Mouse (Mus musculus) hindbrain, embryonic 13.5 days (tissue): ENCODE measurements around the gene Tmem108. TPM values are rescaled to one million over a fixed set of nuclear protein-coding genes. Genes with fewer than 3 reads are reported as not detected.

Experiments used
- ATAC-seq: fragments of 200-750 bp; cut with Nextera tagmentation; 2 replicates; pipeline ENCODE4 v1.8.0; 2017; ENCODE audit warnings: moderate TSS enrichment; ENCODE audit not compliant: low FRiP score
- H3K27ac ChIP-seq: fragments of 300-500 bp; sonication (generic); 2 replicates; pipeline ENCODE4 v1.5.1; 2015; ENCODE audit warnings: inconsistent platforms, mild to moderate bottlenecking, moderate library complexity
- H3K27me3 ChIP-seq: fragments of 300-500 bp; sonication (generic); 2 replicates; pipeline ENCODE4 v1.6.1; 2015; ENCODE audit warnings: mild to moderate bottlenecking, inconsistent platforms
- H3K36me3 ChIP-seq: fragments of 300-500 bp; sonication (generic); 2 replicates; pipeline ENCODE4 v1.6.1; 2015; ENCODE audit warnings: mild to moderate bottlenecking, inconsistent platforms
- H3K4me1 ChIP-seq: fragments of 300-500 bp; sonication (generic); replicated peaks from 2 replicates; pipeline ENCODE4 v1.6.1; 2015; ENCODE audit warnings: inconsistent platforms
- H3K4me2 ChIP-seq: fragments of 300-500 bp; sonication (generic); 2 replicates; pipeline ENCODE4 v1.6.1; 2015; ENCODE audit warnings: inconsistent platforms, mild to moderate bottlenecking, moderate library complexity
- H3K4me3 ChIP-seq: fragments of 300-500 bp; sonication (generic); 2 replicates; pipeline ENCODE4 v1.5.1; 2015; ENCODE audit warnings: mild to moderate bottlenecking, inconsistent platforms
- H3K9ac ChIP-seq: fragments of 300-500 bp; sonication (generic); 2 replicates; pipeline ENCODE4 v1.6.1; 2015; ENCODE audit warnings: mild to moderate bottlenecking, inconsistent platforms
- H3K9me3 ChIP-seq: fragments of 300-500 bp; sonication (generic); 2 replicates; pipeline ENCODE4 v1.6.1; 2016; ENCODE audit warnings: inconsistent platforms
- WGBS: fragments of 180-500 bp; shearing (Covaris S2); methylation state at CpG from one replicate; pipeline ENCODE4 v1.1.7; 2015; 5-methylcytosine and 5-hydroxymethylcytosine counted together
- polyA plus RNA-seq: library from polyadenylated mRNA; unstranded; fragments of >200 nt; fragmentation: Nextera tagmentation; extraction: Ambion mirVana; gene quantifications from 2 replicates; pipeline ENCODE4 v1.2.1, GENCODE M21; 2015

Gene Tmem108
- polyA plus RNA-seq, 1 experiment from 2014 or later: 30.0 TPM

GRCm38 (mm10) chr9:103696967-103697366, 64.7 kb downstream of the Tmem108 start:
- H3K4me1 ChIP-seq: peaks cover 29% of the 10 kb centered on the region
- peak overlapping the region; percentile 70 for H3K27ac ChIP-seq
- ATAC-seq: no peak
- H3K4me3 ChIP-seq: no peak overlapping the region
- WGBS: 59% methylated on average over 6 of the region's 6 CpGs
- no peak overlapping the region for H3K4me2 ChIP-seq
- H3K27me3 ChIP-seq: no peaks in the 10 kb centered on the region
- H3K36me3 ChIP-seq: no peaks in the 10 kb centered on the region
- H3K9me3 ChIP-seq: no peaks in the 10 kb centered on the region
- 0 out of 2 replicates have a peak overlapping the region, but pooled peaks have one; percentile 1 for H3K9ac ChIP-seq

DNA sequence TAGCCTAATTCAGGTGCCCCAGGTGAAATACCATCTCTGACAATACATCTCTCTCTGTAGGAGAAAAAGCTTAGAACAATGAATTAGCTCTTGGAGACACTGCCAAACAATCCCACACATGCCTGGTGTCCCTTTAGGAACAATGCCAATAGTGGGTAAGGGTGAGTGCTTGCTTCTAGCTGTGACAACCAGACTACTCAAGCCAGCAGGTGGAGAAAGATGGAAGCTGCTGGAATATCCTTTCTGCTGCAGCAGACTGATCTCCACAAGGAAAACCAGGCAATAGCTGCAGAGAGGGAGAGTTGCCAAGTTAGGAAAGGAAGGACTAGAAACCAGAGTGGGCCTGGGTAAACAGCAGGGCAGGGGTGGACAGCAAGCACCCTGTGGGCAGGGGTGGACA, 67.8 kb downstream of the Tmem108 start:
- no peak overlapping the region for H3K4me3 ChIP-seq
- H3K36me3 ChIP-seq: no peaks in the 10 kb centered on the region
- H3K4me2 ChIP-seq: no peak overlapping the region
- ATAC-seq: no peak
- no peak overlapping the region for H3K27ac ChIP-seq
- H3K27me3 ChIP-seq: no peaks in the 10 kb centered on the region
- H3K4me1 ChIP-seq: peaks cover 25% of the 10 kb centered on the region
- no peaks in the 10 kb centered on the region for H3K9me3 ChIP-seq
- no peak overlapping the region for H3K9ac ChIP-seq

GRCm38 (mm10) chr9:103692699-103693098, 68.9 kb downstream of the Tmem108 start:
- Histone ChIP-seq H3K27ac (no peak overlapping the region; the same call in 1 of the 2 replicates), H3K9ac (no peak overlapping the region), H3K4me3 (no peak overlapping the region), H3K4me1 (peaks cover 30% of the 10 kb centered on the region), H3K4me2 (no peak overlapping the region), H3K9me3 (no peaks in the 10 kb centered on the region), H3K27me3 (no peaks in the 10 kb centered on the region), H3K36me3 (no peaks in the 10 kb centered on the region)
- peak; percentile 59 for ATAC-seq
- 64% methylated on average over 4 of the region's 4 CpGs for WGBS

- WGBS: 80% methylated on average over 9 of the region's 9 CpGs
- Histone ChIP-seq H3K27ac (peak overlapping the region; percentile 52; the same call in 1 of the 2 replicates), H3K9me3 (no peaks in the 10 kb centered on the region), H3K4me2 (no peak overlapping the region), H3K4me1 (peaks cover 31% of the 10 kb centered on the region), H3K36me3 (no peaks in the 10 kb centered on the region), H3K9ac (no peak overlapping the region), H3K27me3 (no peaks in the 10 kb centered on the region), H3K4me3 (no peak overlapping the region)
- ATAC-seq: no peak
Observed at GRCm38 (mm10) chr9:103691847-103692246, 69.8 kb downstream of the Tmem108 start.

DNA sequence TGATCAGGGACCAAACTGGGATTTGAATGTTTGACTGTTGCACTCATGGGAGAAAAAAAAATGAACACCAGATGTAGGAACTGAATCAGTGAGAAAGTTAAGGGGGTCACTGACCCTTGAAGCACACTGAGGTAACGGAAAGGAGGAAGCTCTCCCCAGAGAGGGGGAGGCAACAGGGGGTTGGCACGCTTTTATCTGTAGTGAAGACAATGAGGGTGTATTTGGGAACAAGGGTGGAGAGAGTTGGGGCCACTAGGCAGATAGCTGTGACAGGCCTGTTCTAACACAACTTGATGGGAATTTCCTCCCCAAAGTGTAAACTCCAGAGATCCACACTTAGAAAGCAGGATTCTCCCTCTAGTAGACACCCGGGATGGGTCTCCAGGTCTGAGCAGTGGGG, 71.2 kb downstream of the Tmem108 start:
- Histone ChIP-seq H3K27me3 (no peaks in the 10 kb centered on the region), H3K4me2 (no peak overlapping the region), H3K9me3 (no peaks in the 10 kb centered on the region), H3K4me1 (peaks cover 32% of the 10 kb centered on the region), H3K27ac (no peak overlapping the region), H3K9ac (no peak overlapping the region), H3K4me3 (no peak overlapping the region), H3K36me3 (no peaks in the 10 kb centered on the region)
- no peak for ATAC-seq
- WGBS: 65% methylated on average over 3 of the region's 3 CpGs

DNA sequence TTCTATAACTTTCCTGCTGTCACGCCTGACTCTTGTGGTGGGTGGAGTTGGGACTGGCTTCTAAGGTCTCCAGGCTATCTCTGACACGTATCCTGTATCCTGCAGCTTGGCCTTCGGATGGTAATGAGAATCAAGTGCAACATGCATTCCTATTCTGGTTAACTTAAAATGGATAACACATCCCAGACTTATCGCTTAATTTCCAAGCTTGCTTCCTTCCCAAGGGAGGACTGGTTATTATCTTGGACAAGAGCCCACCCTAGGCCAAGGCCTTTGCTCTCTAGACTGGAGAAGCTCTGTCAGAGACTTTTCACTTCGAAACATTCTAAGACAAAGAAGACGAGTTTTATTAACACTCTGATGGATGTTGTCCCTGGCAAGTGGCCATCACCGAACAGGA, 71.9 kb downstream of the Tmem108 start:
- WGBS: 73% methylated on average over 7 of the region's 7 CpGs
- Histone ChIP-seq H3K4me3 (no peak overlapping the region), H3K27ac (no peak overlapping the region), H3K9me3 (no peaks in the 10 kb centered on the region), H3K9ac (no peak overlapping the region), H3K4me1 (peaks cover 32% of the 10 kb centered on the region), H3K36me3 (no peaks in the 10 kb centered on the region), H3K4me2 (no peak overlapping the region), H3K27me3 (no peaks in the 10 kb centered on the region)
- ATAC-seq: no peak

DNA sequence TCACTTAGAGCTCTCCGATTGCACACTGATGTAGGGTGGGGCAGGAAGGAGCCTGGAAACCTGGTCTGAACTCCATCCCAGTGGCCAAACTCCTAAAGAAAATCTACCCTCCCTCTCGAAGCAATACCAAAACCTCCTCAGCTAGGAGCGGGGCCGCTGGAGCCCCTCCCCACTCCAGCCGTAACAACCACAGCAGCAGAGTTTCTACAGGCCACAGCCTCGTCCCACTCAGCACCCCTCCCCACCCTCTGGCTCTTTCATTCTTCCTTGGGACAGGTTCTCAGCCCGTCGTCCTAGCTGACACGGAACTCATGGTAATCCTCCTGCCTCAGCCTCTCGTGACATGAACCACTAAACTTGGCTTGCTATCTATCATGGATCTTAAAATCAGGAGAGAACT, 72.6 kb downstream of the Tmem108 start:
- H3K27me3 ChIP-seq: no peaks in the 10 kb centered on the region
- H3K4me1 ChIP-seq: peaks cover 32% of the 10 kb centered on the region
- H3K36me3 ChIP-seq: no peaks in the 10 kb centered on the region
- ATAC-seq: no peak
- no peak overlapping the region for H3K27ac ChIP-seq
- WGBS: 87% methylated on average over 10 of the region's 10 CpGs
- H3K9me3 ChIP-seq: no peaks in the 10 kb centered on the region
- no peak overlapping the region for H3K9ac ChIP-seq
- H3K4me2 ChIP-seq: no peak overlapping the region
- no peak overlapping the region for H3K4me3 ChIP-seq

- Histone ChIP-seq H3K9ac (no peak overlapping the region), H3K36me3 (no peaks in the 10 kb centered on the region), H3K4me3 (no peak overlapping the region), H3K4me2 (no peak overlapping the region), H3K27ac (no peak overlapping the region), H3K4me1 (peaks cover 22% of the 10 kb centered on the region), H3K27me3 (no peaks in the 10 kb centered on the region), H3K9me3 (no peaks in the 10 kb centered on the region)
- ATAC-seq: no peak
- 32% methylated on average over 6 of the region's 6 CpGs for WGBS
Observed at GRCm38 (mm10) chr9:103687130-103687529, 74.5 kb downstream of the Tmem108 start.

DNA sequence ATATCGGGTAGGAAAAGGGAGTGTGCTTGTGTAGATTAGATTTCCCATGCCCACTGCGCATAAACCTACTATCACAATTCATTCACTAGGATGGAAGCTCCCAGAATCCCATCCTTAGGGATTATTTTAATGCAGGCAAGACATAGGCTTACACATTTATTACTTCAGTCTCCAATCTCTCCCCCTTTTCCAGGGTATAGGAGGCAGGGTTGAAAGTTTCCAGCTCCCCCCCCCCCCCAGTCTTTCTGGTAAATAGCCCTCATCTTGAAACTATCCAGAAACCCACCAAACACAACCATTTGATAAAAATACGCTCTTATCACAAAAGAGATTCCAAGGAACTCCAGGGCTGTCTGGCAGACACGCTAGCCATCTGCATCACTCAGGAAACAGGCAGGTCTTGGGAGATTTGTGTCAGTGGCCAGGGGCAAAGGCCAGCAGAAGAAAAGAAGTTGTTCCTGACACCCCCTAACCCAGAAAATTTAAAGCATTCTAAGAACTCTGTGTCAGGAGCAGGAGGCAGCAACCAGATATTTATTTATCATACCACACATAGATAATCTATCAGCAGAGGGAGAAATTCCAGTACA, 79.8 kb downstream of the Tmem108 start:
- Histone ChIP-seq H3K4me1 (peaks cover 9% of the 10 kb centered on the region), H3K27ac (no peak overlapping the region), H3K4me3 (no peak overlapping the region), H3K4me2 (no peak overlapping the region), H3K9me3 (no peaks in the 10 kb centered on the region), H3K27me3 (no peaks in the 10 kb centered on the region), H3K36me3 (no peaks in the 10 kb centered on the region), H3K9ac (no peak overlapping the region)
- ATAC-seq: no peak
- WGBS: 75% methylated on average over 4 of the region's 4 CpGs

GRCm38 (mm10) chr9:103679234-103679633, 82.4 kb downstream of the Tmem108 start:
- Histone ChIP-seq H3K27me3 (no peaks in the 10 kb centered on the region), H3K9me3 (no peaks in the 10 kb centered on the region), H3K4me2 (no peak overlapping the region), H3K27ac (no peak overlapping the region), H3K4me1 (0 out of 2 replicates have a peak, but pooled peaks cover 6% of the 10 kb centered on the region), H3K36me3 (no peaks in the 10 kb centered on the region), H3K9ac (no peak overlapping the region), H3K4me3 (no peak overlapping the region)
- ATAC-seq: no peak
- 44% methylated on average over 2 of the region's 2 CpGs for WGBS

- Histone ChIP-seq H3K4me1 (0 out of 2 replicates have a peak, but pooled peaks cover 6% of the 10 kb centered on the region), H3K27me3 (no peaks in the 10 kb centered on the region), H3K4me2 (no peak overlapping the region), H3K9ac (no peak overlapping the region), H3K4me3 (no peak overlapping the region), H3K27ac (no peak overlapping the region), H3K9me3 (no peaks in the 10 kb centered on the region), H3K36me3 (no peaks in the 10 kb centered on the region)
- no peak for ATAC-seq
- 67% methylated on average over 7 of the region's 7 CpGs for WGBS
Observed at GRCm38 (mm10) chr9:103678531-103679060, 83.0 kb downstream of the Tmem108 start.

- H3K9me3 ChIP-seq: no peaks in the 10 kb centered on the region
- H3K4me1 ChIP-seq: 0 out of 2 replicates have a peak, but pooled peaks cover 6% of the 10 kb centered on the region
- 87% methylated on average over 5 of the region's 5 CpGs for WGBS
- no peak overlapping the region for H3K27ac ChIP-seq
- H3K4me3 ChIP-seq: no peak overlapping the region
- H3K9ac ChIP-seq: no peak overlapping the region
- no peak for ATAC-seq
- H3K4me2 ChIP-seq: no peak overlapping the region
- H3K36me3 ChIP-seq: no peaks in the 10 kb centered on the region
- H3K27me3 ChIP-seq: no peaks in the 10 kb centered on the region
Observed at GRCm38 (mm10) chr9:103677811-103678210, 83.8 kb downstream of the Tmem108 start.
